Comparison of ENCODE assay signal across 10 mouse cellular contexts in the genomic region with DNA sequence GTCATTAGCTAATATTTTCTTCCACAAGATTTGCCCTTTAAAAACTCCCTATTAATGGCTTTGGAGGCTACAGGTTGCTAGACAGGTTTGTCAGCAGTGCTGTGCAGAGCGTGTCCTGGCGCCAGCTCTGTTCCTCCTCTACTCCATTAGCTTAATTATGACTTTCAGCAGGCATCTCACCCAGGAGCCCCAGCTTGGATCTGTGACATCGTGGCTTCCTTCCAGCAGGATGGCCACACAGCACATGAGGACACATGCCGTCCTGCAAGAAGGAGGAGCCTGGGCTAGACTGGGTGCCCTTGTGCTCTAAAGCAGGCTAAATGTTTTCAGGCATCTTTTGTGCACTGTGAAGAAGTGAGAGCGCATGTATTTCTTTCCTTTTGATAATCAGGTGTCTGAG. TPM values are rescaled to one million over a fixed set of nuclear protein-coding genes. Genes with fewer than 3 reads are reported as not detected.
DNase-seq lines count a peak whose midpoint lies in the region; ATAC-seq and TF ChIP-seq lines count a peak whose summit lies in the region.
"Had no signal": no experiment of that assay in that cellular context is flagged by ENCODE, and none has a peak within 500 bp of the region (broad histone marks: within the 10 kb centered on the region; RNA-seq: fewer than 3 reads in every experiment).

No protein-coding gene starts in this region.

- no peak for TF ChIP-seq CTCF in layer of hippocampus, adult 2 months (conservative IDR thresholded peaks at IDR 0.05)

- peak; percentile 23 for DNase-seq in adrenal gland, adult 2 months
- no peak for DNase-seq in adrenal gland, adult 18-20 months (ENCODE audit: low spot score in 2 of 2)
- peak; percentile 30 to 68 for DNase-seq in lung, adult 18-20 months
- DNase-seq in lung, postnatal 14 days: no peak
- peak; percentile 33 to 42 for DNase-seq in heart, postnatal 36 days
- no peak for DNase-seq in layer of hippocampus, adult 2 months (ENCODE audit: low spot score in 2 of 2)
- DNase-seq: liver, embryonic 13.5 days had no signal

- H3K27ac ChIP-seq in stomach, embryonic 16.5 days (ENCODE audit: low read length): peak overlapping the region; percentile 89
- H3K27ac ChIP-seq in layer of hippocampus, adult 2 months: no peak overlapping the region
- H3K27ac ChIP-seq: liver, embryonic 13.5 days; neural tube, embryonic 13.5 days had no signal

- H3K4me2 ChIP-seq in stomach, embryonic 16.5 days (ENCODE audit: low read depth, low read length): peak overlapping the region; percentile 31; the same call in 1 of the 2 replicates
- H3K4me2 ChIP-seq: liver, embryonic 13.5 days; neural tube, embryonic 13.5 days had no signal

- H3K4me3 ChIP-seq in stomach, embryonic 16.5 days (replicated peaks; ENCODE audit: low read length): no peak overlapping the region
- no peak overlapping the region for H3K4me3 ChIP-seq in layer of hippocampus, adult 2 months
- H3K4me3 ChIP-seq: liver, embryonic 13.5 days; neural tube, embryonic 13.5 days had no signal

- H3K9me3 ChIP-seq in stomach, embryonic 16.5 days (replicated peaks; ENCODE audit: control insufficient read depth, low read length): no peaks in the 10 kb centered on the region
- H3K9me3 ChIP-seq: liver, embryonic 13.5 days; neural tube, embryonic 13.5 days had no signal

- H3K9ac ChIP-seq in stomach, embryonic 16.5 days (ENCODE audit: low read length): no peak overlapping the region
- H3K9ac ChIP-seq: liver, embryonic 13.5 days; neural tube, embryonic 13.5 days had no signal

- no peaks in the 10 kb centered on the region for H3K36me3 ChIP-seq in stomach, embryonic 16.5 days (ENCODE audit: control insufficient read depth, insufficient read depth, low read length)
- H3K36me3 ChIP-seq: liver, embryonic 13.5 days; neural tube, embryonic 13.5 days had no signal

- peaks cover 5% of the 10 kb centered on the region; the same call in 1 of the 2 replicates for H3K4me1 ChIP-seq in stomach, embryonic 16.5 days (ENCODE audit: control insufficient read depth, insufficient read depth, low read length)
- H3K4me1 ChIP-seq: liver, embryonic 13.5 days; neural tube, embryonic 13.5 days had no signal

- WGBS in stomach, embryonic 16.5 days: 53% methylated on average over 5 of the region's 5 CpGs

- intact Hi-C loops in heart, postnatal 36 days (cut with DNase I): loop anchor here (10.0 kb wide), 1 partner anchor 47 kb away; no protein-coding TSS in a partner anchor

- peak; percentile 71 for ATAC-seq in stomach, embryonic 16.5 days (ENCODE audit: insufficient read depth, low FRiP score)
- ATAC-seq in CD4-positive, CD25-positive, alpha-beta regulatory T cell, adult 4 months: no peak

- H3K27me3 ChIP-seq in stomach, embryonic 16.5 days (ENCODE audit: control insufficient read depth, insufficient read depth, low read length): no peaks in the 10 kb centered on the region
- H3K27me3 ChIP-seq: liver, embryonic 13.5 days; neural tube, embryonic 13.5 days had no signal

RNA-seq across cellular contexts. Expression of a gene that starts 58.1 kb away (rescaled TPM):
- 10 to 100 TPM; 17.5 to 29.8 TPM for total RNA-seq in adrenal gland, adult 2 months (2021)
- polyA plus RNA-seq in adrenal gland, adult 2 months (2012; rRNA removed): 12.9 and 13.1 TPM in 2 replicates
- 10 to 100 TPM; 15.9 to 18.3 TPM for total RNA-seq in adrenal gland, adult 18-20 months (2021)
- total RNA-seq in heart, postnatal 36 days (2021): 100 to 1,000 TPM; 360 to 412 TPM
- 29.1 and 34.2 TPM in 2 replicates for polyA plus RNA-seq in stomach, embryonic 16.5 days (2015; fragmentation: Nextera tagmentation; extraction: Ambion mirVana)
- total RNA-seq in layer of hippocampus, adult 2 months (2021): 100 to 1,000 TPM; 147 to 150 TPM
- polyA plus RNA-seq in CD4-positive, CD25-positive, alpha-beta regulatory T cell, adult 4 months (2017; shearing (Covaris generic)): under 1 TPM; 0.22 to 0.31 TPM

RNA-seq across cellular contexts. Expression of a gene that starts 58.3 kb away (rescaled TPM):
- 1 to 10 TPM in 1 of 2 experiments, under 1 TPM in 1; 0.78 to 4.8 TPM for total RNA-seq in adrenal gland, adult 2 months (2021)
- polyA plus RNA-seq in adrenal gland, adult 2 months (2012; rRNA removed): 11.9 and 24.4 TPM in 2 replicates
- total RNA-seq in adrenal gland, adult 18-20 months (2021): 1 to 10 TPM; 1.4 to 1.9 TPM
- 1 to 10 TPM; 1.1 to 1.2 TPM for total RNA-seq in heart, postnatal 36 days (2021)
- polyA plus RNA-seq in stomach, embryonic 16.5 days (2015; fragmentation: Nextera tagmentation; extraction: Ambion mirVana): 1.7 TPM in 1 of 2 replicates, not detected in the other
- total RNA-seq in layer of hippocampus, adult 2 months (2021): not detected
- not detected for polyA plus RNA-seq in CD4-positive, CD25-positive, alpha-beta regulatory T cell, adult 4 months (2017; shearing (Covaris generic))
- polyA plus RNA-seq: liver, embryonic 13.5 days; neural tube, embryonic 13.5 days had no signal

Comparison
In these comparisons a context has a peak if more than half of its experiments do, and no peak if none do; other contexts are left out.
1. DNase-seq: peak in adrenal gland, adult 2 months (single experiment), lung, adult 18-20 months (2 of 2) and heart, postnatal 36 days (2 of 2); none in adrenal gland, adult 18-20 months (0 of 2), lung, postnatal 14 days (single experiment) and layer of hippocampus, adult 2 months (0 of 2).
2. RNA of a gene that starts 58.1 kb away (total RNA-seq): 360 to 412 TPM in heart, postnatal 36 days and 147 to 150 TPM in layer of hippocampus, adult 2 months; 17.5 to 29.8 TPM in adrenal gland, adult 2 months and 15.9 to 18.3 TPM in adrenal gland, adult 18-20 months; every median in the first group is over 4 times any median in the second.